Mouse (Mus musculus) activated CD4-positive, CD25-positive, alpha-beta regulatory T cell, adult 4 months (primary cell): Measurements from ENCODE around the gene Fam184b. TPM values are rescaled to one million over a fixed set of nuclear protein-coding genes. Genes with fewer than 3 reads are reported as not detected.

ENCODE experiments used
- ATAC-seq: one replicate; pipeline ENCODE4 v1.8.0; 2017
- polyA plus RNA-seq, 2 experiments: library from polyadenylated mRNA; unstranded; fragments of 100-300 nt; shearing (Covaris generic); gene quantifications; one replicate each; pipeline ENCODE4 v1.2.1; 2017

The Fam184b gene
- polyA plus RNA-seq, 2 experiments from 2014 or later, result 0.25 TPM; not detected in 1

GRCm38 (mm10) chr5:45595363-45596039 lies 43.9 kb downstream of the Fam184b start:
- ATAC-seq, result no peak

- ATAC-seq, result no peak
These were observed 46.1 kb downstream of the Fam184b start for GRCm38 (mm10) chr5:45593276-45593675.

GRCm38 (mm10) chr5:45590094-45590493 lies 49.3 kb downstream of the Fam184b start:
- no peak for ATAC-seq

DNA sequence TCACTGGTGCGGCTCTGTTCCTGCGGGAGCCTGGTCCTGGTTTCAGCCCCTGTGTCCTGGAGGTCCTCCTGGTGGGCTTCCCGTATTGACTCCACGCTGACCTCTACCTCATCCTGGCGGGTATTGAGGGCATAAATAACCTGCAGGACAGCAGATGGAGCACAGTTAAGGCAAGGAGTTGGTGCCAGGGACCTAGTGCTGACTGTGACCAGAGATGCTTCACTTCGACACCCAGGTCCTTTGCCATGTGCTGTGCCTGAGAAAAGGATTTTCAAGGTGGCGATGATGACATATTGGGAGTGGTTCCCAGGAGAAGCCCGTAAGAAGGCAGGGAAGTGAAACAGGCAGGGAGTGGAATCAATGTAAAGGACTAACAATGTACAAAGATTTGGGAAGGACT lies 54.8 kb downstream of the Fam184b start:
- no peak for ATAC-seq

- no peak for ATAC-seq
These were observed 59.1 kb downstream of the Fam184b start for GRCm38 (mm10) chr5:45580279-45580678.

- no peak for ATAC-seq
These were observed 62.0 kb downstream of the Fam184b start for GRCm38 (mm10) chr5:45577376-45577775.

GRCm38 (mm10) chr5:45576716-45577115 lies 62.7 kb downstream of the Fam184b start:
- ATAC-seq, result no peak

DNA sequence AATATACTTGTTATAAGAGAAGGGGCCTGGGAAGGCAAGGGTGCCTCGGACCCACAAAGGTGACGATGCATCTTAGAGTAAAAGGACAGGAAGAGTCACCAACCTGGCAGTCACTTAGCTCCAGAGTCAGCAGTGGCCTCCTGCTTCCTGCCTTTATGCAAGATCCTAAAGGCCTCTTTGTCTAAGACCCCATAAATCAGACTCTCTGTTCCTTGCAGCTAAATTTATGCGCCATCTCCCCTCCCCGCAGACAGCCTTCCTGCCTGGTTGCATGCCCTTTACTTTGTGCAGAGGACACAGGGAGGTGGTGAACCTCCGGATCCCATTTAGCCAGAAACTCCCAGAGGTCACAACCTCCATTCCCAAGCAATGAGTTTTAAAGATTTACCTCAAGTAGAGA lies 66.6 kb downstream of the Fam184b start:
- ATAC-seq, result no peak

GRCm38 (mm10) chr5:45565829-45566228 lies 73.6 kb downstream of the Fam184b start:
- ATAC-seq, result no peak

GRCm38 (mm10) chr5:45564054-45564453 lies 75.4 kb downstream of the Fam184b start:
- no peak for ATAC-seq

GRCm38 (mm10) chr5:45549586-45549985 lies 89.8 kb downstream of the Fam184b start:
- no peak for ATAC-seq

DNA sequence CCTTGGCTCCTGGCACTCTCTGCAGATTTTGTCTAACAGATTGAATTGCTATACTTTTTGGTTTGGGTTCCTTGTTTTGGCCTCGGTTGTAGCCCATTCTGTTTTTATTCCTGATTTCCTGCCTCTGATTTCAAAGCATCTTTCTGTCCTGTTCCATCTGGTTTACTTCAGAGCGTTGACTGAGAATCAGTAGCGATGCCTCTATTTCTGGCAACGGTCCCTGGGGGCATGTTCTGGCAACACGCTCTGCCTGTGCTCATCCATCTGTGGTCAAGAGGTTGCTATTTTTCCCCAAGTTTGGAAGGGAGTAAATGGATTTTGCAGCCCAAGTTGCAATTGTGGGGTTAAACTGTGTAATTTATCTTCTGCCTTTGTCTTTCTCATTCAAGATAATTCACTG lies 96.0 kb downstream of the Fam184b start:
- no peak for ATAC-seq

- ATAC-seq, result no peak
These were observed 99.9 kb downstream of the Fam184b start for GRCm38 (mm10) chr5:45539502-45539901.

DNA sequence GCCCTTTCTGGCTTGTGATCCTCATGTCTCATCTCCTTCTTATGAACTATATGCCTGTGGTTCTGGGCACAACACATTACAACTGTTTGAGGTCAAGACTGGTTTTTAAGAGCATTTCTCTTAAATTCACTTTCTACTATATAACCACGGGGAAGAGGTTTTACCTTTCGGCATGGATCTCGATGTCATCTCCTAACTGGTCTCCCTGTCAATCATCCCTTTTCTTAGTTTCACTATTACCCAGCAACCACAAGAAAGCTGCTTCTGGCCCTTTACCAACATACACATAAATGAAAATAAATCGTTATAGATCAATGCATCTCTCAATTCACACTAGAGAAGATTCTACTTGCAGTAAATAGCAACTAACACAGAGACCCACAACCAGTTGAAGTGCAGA lies 104.2 kb downstream of the Fam184b start:
- peak; percentile 31 for ATAC-seq

DNA sequence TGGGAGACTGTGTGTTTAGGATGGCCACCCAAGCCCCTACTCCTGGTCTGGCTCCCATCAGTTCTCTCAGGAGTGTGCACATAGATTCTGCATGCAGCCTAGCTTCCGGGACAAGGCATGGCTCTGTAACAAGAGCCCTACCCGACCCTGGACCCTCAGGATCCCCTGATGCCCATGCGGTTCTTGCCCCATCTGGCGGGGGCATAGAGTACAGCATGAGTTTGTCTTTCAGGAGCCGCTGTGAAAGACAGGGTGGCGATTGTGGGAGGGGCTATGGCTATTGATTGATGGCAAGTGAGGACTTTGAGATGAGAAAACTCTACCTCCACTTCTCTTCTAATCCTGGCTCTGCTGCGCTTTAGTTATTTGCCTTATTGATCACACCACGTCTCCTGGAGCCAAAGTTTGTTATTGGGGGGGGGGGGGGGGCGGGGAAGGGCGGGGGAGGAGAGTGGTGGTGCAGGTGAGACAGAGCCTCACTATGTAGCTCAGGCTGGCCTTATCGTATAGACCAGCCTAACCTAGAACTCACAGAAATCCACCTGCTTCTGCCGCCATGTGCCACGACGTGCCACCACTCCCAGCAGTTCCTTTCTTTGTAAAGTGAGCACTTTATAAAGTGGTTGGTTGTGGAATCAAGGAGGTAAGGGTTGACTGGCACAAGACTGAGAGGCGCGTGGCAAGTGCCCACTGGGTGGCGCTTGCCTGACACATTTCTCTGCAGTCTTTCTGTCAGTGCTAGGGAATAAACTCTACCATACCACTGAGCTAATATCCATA lies 104.9 kb downstream of the Fam184b start:
- ATAC-seq, result peak; percentile 66

DNA sequence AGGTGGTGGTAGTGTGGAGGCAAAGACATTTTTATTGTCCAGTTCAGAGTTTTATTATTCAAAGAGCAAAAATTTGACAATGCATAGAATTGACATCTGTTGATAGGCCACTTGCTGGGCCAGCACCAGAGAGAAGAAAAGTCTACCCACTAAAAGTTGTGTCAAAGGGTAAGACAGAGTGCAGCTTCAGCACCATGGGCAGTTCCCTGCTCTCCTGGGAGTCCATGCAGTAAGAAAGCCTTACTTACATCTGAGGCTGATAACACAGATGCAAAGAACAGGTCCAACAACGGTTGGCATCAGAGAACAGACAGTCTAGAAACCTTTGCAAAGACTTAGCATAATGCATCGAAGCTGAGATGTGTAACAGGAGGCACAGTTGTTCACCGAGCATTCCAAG lies 109.7 kb downstream of the Fam184b start:
- ATAC-seq, result no peak

GRCm38 (mm10) chr5:45526338-45526737 lies 113.1 kb downstream of the Fam184b start:
- no peak for ATAC-seq

DNA sequence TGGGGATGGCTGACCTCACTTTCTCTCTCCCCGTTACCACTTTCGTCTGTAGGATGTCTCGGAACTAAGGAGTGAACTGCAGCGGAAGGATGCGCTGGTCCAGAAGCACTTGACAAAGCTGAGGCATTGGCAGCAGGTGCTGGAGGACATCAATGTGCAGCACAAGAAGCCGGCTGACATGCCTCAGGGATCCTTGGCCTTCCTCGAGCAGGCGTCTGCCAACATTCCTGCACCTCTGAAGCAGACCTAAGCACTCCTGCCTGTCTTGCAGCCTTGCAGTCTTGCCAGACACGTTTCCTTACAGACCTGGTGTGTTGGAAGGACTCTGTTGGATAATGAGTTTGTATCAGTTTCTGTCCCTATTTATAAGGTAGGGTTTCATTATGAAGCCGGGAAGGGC lies 114.3 kb downstream of the Fam184b start:
- no peak for ATAC-seq

- ATAC-seq, result no peak
These were observed 117.8 kb downstream of the Fam184b start for GRCm38 (mm10) chr5:45521601-45522000.

DNA sequence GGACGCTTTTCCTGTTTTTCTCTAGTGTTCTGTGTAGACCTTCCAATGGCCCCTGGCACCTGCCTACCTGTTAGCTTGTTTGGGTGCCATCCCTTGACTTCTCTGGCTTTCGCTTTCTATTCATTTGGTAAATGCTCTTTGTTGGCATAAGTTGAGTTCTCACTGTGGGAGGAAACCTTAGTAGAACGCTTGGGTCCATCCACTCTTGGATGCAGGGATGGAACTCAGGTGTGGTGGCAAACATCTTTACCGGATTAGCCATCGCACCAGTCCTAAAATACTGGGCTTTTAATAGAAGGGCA lies 118.7 kb downstream of the Fam184b start:
- peak; percentile 39 for ATAC-seq

DNA sequence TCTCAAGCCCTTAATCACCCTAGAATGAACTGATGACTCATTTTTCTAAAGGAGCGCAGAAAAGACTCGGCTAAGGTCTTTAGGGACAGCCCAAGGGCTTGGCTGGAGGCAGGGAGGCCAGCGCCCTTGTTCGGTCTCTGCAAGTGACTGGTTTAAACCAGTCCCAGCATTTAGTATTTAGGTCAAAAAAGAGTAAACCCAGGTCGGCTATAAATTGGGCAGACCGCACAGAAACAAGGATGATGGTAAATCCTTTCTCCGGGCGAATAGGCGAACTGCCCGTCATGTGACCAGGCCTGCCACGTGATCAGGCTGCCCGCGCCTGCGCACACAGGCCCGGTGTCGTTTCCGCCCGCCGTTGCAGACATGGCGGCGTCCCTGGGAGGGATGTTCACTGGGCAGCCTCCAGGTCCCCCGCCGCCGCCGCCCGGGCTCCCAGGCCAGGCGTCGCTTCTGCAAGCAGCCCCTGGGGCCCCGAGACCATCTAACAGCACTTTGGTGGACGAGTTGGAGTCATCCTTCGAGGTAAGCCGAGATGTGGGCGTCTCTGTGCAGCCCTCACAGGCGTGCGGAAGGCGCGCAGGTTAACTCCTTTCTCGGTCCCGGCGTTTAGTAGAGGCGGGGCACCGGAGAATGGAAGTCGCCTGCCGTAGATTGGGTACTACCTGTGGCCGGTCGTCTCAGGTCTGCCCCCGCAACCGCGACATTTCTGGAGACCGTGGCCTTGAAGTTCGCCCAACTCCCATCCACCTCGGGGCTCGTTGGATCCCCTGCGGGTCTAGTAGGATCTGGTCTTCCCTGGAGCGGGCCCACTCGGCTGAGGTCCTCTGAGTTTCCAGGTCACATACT lies 119.2 kb downstream of the Fam184b start, which contains the start of gene Med28:
TSS of gene Med28 (plus strand) at position 270 of the 849 bp plus-strand sequence.
- peak; percentile 94 for ATAC-seq

DNA sequence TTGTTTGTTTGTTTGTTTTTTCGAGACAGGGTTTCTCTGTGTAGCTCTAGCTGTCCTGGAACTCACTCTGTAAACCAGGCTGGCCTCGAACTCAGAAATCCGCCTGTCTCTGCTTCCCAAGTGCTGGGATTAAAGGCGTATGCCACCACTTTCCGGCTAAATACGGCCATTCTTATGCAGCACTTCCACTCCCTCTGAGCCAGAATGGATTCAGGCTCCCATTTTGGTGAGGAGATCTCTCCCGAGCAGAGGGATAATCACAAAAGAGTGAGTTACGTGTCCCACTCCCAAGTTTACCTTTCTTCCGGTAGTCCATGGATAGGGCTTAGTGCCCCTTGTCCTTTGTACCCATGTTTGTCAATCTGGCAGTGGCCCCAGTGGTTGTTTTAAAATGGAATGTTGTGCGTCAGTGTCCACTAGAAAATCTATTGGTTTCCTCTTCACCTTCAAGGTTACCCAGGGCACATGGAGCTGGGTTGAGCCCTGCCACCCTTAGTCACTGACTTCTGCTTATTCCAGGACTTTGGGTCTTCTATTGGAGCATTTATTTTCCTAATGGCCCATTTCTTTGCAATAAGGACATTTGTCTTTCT lies 124.2 kb downstream of the Fam184b start:
- ATAC-seq, result no peak

GRCm38 (mm10) chr5:45514599-45514998 lies 124.8 kb downstream of the Fam184b start:
- no peak for ATAC-seq
